Mouse (Mus musculus) 3134 (cell line): ENCODE results near the gene Rad54l.
A peak's percentile ranks its signal among the peaks of the same experiment; 100 is the strongest.

Experiments
- DNase-seq: peaks from one replicate; pipeline ENCODE4 v3.0.0-alpha.2; 2011; ENCODE audit warnings: low spot score; ENCODE audit not compliant: insufficient read length; ENCODE audit errors: extremely low read depth

Rad54l gene

DNA sequence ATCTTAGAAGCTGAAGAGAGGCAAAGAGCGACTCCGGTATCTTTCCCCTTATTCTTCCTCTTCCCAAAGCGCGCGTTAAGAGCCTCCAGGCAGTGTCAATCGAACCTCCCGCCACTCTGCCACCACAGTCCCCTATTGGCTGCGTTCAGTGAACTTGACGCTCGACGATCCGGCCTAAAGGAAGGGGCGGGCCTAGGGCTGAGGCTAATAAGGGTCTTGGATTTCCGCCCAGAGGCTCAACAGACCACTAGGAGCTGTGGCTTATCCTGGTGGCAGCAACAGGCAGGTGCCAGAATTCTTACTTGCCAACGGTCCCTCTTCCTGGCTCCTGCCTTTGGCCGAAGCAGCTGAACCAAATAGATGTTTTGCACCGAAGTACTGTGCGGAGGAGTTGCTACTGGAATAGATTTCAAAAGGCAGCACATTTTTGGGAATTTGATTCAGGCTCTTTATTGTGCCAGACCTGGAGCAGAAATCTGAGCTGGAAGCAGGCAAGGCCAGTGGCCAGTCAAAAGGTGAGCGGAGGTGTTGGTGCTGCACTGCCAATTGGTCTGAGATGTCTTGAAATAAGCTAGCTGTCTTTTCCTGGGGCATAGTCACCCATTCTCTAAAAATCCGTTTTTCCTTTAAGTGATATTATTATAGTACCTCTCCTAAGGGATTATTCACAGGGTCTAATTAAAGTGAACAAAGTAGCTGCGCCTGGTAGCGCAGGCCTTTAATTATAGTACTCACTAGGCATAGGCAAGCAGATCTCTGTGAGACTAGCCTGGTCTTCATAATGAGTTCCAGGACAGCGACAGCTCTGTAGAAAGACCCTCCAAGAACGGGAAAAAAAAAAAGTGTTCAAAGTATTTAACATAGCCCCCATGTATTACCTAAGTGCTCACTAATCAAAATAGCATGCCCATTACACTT, at the start of gene Rad54l, which contains the start of gene Pomgnt1:
TSS of gene Rad54l (minus strand) at position 89 of the 918 bp plus-strand sequence.
TSS of gene Pomgnt1 (plus strand) at position 239 of the 918 bp plus-strand sequence.
- DNase-seq, result peak; percentile 86

DNA sequence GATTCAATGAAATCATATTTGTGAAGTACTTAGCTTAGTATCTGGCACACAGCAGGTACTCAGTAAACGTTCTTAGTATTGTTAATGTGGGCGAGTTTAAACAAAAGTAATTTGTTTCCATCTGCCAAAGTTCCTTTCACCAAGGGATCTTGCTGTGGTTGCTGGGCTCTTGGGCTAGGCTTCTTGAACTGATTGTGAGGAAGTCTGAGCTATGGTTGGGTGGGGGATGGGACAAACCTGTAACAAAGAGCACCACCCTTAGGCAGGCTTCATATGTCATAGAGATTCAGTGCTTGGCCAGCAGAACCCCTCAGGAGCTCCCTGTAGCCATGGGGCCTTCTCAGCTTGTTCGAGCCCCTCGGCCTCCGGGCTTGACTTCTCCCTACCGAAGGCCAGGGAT, 49.6 kb upstream of the Rad54l start, which contains the start of the genes 1700042G07Rik and Gm49337:
TSS of gene 1700042G07Rik (plus strand) at position 301 of the 400 bp plus-strand sequence.
TSS of gene Gm49337 (plus strand) at position 313 of the 400 bp plus-strand sequence.
- no peak for DNase-seq

DNA sequence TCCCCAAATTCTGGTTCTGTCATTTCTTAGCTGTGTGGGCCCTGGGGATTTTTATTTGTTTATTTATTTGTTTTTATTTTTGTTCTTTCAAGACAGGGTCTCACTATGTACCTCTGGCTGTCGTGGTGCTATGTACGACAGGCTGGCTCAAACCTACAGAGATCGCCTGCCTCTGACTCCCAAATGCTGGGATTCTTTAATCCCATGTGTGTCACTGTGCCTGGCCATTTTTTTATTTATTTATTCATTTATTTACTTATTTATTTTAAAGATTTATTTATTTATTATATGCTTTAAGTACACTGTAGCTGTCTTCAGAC, 45.8 kb upstream of the Rad54l start:
- no peak for DNase-seq

DNA sequence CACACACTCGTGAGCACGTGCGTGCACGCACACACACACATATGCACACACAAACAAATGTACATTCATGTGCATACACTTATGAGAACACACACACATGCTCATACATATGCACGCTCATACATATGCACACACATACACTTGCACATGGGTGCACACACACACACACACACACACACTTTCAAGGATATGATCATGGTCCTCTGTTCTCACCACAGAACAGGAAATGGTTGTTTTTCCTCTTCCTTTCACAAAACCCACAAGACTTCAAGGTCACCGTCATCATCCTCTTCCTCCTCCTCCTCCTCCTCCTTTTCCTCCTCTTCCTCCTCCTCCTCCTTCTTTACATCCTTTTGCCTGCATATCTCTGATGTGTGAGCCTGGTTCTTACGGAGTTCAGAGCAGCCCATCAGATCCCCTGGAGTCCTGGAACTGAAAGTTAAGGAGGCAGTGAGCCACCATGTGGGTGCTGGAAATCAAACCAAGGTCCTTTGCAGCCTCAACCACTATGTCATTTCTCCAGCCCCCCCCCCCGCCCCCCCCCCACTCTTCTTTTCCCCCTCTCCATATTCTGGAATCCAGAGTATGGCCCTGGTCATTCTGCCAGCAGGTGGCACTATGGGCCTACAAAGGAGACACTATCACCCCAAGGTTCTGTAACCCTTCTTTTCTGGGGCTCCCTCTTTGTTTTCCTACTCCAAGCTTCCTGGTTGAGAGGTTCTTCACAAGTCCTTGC, 45.3 kb upstream of the Rad54l start:
- no peak for DNase-seq

DNA sequence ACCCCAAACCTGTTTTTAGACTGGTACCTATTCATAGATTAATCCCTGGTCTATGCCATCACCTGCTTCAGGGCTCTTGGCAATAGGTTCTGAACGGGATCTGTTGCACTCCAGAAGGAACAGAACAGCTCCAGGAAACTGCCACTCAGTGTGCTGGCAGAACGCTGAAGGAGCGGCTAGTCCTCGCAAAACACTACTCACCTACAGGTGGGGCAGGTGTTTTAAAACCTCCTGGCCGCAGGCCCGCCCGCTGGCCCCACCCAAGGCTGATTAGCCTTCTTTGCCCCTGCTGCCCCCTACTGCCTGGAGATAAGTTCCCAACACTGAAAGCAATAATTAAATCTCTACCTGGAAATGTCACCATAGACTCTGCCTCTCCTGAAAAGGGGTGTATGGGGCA, 43.9 kb upstream of the Rad54l start, which contains the start of gene Tspan1:
TSS of gene Tspan1 (minus strand) at position 198 of the 400 bp plus-strand sequence.
- no peak for DNase-seq

DNA sequence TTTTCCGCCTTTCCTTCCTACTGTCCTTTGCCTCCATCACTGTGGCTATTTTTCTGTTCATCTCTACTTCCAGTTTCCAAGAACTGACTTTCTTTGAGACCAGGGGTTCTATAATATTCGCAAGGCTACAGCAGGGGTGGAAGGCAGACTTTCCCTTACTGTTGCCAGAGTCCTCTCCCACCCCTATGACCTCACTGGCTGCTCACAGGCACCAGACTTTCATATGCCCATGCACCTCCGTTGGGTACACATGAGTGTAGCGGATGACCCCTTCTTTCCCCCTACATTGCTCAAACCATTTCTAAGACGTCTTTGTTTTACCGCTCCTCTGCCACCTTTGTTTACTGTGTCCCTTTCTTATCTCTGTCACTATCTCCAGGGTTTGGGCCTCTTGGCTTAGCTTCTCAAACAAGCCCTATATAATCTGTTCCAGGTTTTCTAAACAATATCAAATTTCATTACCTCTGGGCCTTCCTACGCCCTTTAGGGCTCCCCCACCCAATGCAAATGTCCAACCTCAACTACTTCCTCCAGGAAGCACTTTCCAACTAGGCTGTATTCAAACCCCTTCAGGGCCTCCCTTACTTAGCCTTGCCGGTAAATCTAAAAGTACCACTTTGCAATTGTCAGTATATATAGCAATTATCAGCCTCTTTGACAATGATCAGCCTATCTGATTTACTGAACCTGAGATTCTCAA, 42.4 kb upstream of the Rad54l start:
- DNase-seq, result no peak

DNA sequence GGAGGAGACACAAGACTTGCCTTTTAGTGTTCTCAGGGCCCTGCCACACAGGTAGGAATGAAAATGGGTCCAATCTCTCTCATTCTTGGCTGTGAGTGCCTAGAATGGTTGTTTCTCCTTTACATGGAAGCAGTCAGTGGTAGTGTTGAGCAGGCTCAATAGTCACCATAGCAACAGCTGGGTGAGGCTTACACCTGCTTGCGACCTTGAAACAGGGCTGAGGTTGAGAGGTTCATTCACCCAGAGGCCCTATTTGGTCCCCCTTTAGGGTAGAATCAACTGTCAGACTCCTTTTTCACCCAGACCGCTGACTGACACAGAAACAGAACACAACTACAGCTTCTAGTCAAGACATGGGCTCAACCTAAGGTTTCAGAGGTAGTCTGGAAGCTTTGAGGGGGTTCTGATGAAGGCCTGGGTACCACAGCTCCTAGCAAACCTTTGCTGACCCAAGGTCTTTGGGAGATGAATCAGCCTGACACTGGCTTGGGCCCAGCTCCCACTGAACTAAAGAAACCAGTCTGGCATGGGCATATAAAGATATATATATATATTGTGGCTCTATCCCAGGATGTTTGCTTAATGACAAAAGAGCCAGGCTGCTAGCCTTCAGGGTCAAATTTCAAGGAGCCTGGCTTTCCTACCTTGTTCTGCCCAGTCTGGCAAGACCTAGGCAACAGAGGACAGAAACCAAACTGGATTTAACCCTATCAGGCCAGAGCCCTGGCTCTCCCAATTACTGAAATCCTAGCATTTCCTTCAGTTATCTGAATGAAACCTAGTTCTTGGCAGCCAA, 41.5 kb upstream of the Rad54l start:
- no peak for DNase-seq

DNA sequence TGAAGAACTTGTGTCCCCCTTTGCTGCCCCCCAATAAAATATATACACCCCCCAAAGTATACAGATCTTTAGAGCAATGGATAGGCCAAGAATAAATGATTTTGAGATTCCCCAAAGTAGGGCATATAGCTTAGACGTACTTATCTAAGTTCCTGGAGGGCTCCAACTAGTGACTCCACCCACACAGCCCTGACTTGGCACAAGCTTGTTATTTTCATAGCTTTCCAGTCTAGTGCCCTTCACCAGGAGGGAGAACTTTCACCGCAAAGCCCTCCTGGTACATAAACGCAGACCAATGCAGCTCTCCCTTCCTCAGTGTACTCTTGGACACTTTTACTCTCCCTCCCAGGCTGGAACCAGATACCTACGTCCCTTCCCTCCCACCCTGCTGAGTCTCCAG, 38.7 kb upstream of the Rad54l start:
- no peak for DNase-seq

DNA sequence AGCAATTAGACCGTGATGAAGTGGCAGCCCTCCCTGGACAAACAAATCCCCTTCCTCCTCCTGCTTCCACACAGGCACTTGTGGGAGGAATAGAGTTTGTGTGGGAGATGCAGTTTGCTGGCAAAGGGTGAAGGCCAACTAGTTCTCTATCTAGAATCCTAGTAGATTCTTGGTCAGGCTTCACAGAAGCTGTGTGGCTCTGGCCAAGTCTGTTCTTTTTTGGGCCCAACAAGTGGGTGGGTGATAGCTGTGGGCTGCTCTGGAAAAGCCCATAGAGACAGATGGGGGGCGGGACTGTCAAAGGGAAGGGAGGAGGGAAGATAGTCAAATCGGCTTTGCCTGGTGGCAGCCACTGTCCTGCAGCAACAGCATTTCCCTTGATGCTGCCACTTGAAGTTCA, 37.3 kb upstream of the Rad54l start:
- DNase-seq, result no peak

DNA sequence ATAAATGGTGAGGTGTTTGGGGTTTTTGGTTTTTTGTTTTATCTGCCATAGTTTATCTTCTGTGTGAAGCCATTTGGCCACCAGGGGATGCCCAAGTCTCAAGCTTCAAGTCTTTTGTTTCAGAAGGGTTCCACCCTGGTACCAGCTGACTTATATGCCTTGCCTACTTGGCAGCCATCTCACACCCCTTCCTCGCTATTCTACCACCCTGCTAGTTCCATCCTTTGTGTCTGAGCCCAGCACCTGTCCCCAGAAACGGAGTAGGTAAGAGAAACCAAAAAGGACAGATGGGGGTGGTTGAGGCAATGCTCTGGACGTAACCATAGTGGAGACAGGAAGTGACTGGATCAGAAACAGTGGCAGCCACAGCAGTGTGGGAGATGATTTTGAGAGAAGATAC, 36.4 kb upstream of the Rad54l start:
- DNase-seq, result no peak

DNA sequence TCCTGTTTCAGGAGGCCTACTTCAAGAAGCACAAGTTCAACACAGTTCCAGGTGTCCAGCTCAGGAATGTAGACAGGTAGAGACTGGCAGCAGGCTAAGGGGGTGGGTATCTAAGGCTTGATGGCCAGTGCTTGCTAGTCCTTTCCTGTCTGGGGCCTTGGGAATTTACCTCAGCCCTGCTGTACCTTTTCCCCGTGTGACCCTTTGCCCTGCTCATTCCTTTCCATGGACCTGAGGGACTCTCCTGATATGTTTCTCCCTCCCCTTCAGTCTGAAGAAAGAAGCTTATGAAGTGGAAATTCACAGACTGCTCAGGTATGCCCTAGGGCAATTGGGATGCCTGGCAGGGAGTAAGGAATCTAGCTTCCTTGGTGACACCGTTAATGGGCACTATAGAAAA, 34.4 kb upstream of the Rad54l start:
- DNase-seq, result no peak

DNA sequence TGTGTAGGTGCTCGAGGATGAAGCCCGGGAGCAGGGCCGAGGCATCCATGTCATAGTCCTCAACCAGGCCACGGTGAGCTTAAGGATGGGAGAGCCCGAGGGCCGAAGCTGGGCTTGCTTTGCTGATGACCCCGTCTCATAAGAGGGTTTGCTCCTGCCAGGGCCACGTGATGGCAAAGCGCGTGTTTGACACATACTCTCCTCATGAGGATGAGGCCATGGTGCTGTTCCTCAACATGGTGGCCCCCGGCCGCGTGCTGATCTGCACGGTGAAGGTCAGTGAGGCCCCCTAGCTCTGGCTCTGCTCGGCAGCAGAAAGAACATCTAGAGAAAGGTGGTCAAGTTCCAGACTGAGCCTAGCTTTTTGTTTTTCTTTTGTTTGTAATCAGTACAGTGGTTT, 29.2 kb upstream of the Rad54l start:
- DNase-seq, result no peak

DNA sequence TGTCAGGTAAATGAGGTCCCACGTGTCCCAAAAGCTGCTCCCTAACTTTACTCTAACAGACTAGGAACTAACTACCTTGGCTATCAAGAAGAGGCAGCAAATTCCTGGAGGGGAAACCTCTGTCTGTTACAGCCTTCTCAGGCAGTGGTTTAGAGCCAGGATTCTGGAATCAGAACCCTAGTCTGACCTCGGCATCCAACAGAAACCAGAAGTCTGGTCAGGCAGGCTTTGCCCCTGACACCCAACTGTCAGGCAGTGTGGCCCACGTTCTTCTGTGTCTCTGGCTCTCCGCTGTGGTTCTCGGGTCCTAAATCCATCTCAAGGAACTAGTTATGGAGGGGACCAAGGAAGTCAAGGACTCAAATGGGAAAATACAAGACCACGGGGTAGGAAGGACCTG, 27.7 kb upstream of the Rad54l start, which contains the start of gene Lurap1:
TSS of gene Lurap1 (minus strand) at position 101 of the 400 bp plus-strand sequence.
- no peak for DNase-seq

DNA sequence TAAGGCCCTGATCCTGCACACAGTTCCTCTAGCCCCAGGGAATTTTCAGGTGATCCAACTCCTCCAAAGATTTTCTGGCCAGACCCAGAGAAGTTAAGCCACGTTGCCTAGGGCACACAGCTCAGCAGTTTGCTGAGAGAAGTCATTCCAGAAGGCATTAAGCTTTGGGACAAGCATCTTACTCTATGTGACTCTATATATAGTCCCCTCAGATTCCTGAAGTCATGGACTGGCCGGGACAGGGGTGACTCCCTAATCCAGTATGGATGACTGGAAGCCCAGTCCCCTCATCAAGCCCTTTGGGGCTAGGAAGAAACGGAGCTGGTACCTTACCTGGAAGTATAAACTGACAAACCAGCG, 27.4 kb upstream of the Rad54l start:
- no peak for DNase-seq

DNA sequence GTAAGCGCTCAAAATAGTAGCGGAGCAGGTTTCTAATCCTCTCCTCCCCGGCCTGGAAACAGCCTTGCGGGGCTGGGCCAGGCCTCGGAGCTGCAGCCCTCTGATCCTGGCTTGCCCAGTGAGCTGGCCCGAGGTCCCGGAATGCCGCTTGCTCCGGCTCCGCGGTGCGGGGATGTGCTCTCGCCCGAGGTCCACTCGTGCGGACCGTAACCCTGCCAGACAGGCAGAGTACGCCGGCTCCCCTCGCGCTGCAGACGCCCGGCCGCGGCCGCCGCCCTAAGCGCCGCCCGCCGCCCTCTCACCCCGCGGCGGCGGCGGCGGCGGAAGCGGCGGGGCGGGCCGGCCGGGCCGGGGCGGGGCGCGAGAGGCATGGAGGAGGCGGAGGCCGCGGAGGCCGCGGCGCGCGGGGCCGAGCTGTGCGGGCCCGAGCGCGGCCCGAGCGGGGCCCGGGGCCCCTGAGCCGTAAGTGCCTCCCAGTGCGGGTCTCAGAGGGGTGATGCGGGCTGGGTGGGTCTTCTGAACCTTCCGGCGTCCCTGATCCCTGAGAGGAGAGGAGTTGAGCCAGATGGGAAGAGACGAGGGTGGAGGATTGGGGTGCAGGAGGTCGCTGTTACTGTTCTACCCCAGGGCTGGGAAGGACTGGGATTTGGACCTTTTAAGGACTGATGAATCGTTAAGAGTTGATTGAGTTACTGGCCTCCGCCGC, 26.8 kb upstream of the Rad54l start:
- DNase-seq, result peak; percentile 79

DNA sequence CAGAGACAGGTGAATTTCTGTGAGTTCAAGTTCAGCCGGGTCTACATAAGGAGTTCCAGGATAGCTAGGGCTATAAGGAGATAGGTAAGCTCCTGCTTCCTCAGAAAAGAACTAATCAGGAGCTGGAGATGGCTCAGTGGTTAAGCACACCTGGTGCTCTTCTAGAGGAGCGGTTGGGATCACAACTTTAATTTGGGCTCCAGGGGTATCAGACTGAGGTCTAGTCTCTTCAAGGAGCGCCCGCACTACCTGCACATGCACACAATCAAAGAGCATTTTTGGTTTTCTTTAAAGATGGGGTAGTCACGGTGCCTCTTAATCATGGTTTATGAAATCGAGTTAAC, 26.3 kb upstream of the Rad54l start:
- no peak for DNase-seq

DNA sequence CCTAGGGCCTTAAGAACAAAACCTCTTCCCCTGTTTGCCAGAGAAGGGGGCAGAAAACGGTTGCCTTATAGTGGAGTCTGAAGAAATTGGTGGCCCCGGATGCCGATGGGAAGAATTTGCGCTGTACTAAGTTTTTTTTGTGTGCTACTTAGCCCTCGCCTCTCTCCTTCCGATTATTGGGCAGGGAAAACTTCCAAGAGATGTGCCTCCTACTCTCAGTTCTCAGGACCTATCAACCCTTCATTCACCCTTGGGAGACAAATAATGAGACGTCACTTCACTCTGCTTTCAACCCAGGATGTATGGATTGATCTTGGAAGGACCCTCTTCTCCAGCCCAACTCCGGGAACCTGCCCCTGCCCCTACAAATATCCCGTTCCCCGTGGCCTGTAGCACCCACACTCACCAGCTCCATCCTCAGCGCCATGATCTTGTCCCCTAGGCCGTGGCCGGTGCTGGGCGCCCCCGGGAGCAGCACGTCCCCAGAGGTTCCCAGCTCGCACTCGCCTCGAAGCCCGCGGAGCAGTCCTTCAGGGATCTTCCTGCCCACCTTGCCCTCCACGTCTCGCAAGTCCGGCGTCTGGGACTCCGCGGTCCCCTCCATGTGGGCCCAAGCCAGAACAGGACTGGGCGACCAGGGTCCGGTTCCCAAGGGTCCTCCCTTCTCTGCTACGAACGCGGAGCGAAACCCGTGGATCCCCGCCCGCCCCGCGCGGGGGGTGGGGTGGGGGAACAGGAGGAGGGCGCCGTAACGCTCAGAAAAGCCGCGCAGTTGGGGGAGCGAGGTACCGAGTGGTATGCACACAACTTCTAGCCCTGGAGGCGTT, 20.6 kb upstream of the Rad54l start:
- peak; percentile 79 for DNase-seq

DNA sequence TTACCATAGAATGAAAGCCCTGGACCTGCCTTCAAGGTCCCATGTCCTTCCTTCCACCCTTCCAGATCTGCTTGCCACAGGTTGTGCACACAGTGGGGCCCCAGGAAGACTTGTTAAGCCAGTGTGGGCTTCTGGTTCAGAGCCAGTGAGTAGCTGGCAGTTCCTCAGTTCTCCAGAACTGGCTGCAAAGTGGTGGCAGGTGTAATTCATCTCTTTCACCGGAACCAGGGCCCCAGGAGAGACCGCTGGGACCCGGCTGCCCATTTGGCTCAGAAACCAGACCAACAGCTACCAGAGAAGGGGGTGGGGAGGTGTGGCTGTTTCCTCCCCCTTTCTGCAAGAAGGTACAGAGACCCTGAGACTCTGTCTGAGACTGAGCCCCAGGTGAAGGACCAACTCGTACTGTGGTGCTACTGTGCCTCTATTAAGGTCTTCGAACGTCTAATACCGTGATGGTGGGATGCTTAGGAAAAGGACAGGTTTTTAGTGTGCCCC, 19.9 kb upstream of the Rad54l start:
- DNase-seq, result no peak

DNA sequence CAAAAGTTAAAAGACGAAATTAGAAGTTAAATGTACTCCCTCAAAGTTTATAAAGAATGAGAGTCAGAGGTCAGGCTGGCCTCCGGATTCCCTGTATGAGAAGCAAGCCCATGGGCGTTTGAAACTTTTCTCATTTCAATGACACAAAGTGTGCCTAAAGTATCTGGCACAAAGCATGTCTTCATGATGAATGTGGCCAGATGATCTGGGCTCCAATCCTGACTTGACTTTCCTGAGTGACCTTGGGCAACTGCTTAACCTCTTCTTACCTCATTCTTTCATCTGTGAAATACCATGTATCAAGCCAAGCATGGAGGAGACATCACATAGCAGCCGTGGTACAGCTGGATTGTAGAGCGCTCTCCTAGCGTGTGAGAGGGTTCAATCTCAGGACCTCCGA, 18.8 kb upstream of the Rad54l start:
- no peak for DNase-seq
